Mouse (Mus musculus) spleen, adult 2 months (tissue): ENCODE data around the gene Rp9.

Experiments used
- CTCF ChIP-seq: fragments of 200-500 bp; IDR thresholded peaks from 2 replicates; pipeline ENCODE4 v1.5.1; 2011; ENCODE audit warnings: mild to moderate bottlenecking, inconsistent platforms; ENCODE audit not compliant: insufficient read depth, insufficient read length, insufficient replicate concordance; ENCODE audit errors: extremely low read depth
- POLR2A ChIP-seq: fragments of 200-500 bp; IDR thresholded peaks from 2 replicates; pipeline ENCODE4 v1.6.1; 2011; ENCODE audit warnings: low read depth, low read length, inconsistent platforms

DNA sequence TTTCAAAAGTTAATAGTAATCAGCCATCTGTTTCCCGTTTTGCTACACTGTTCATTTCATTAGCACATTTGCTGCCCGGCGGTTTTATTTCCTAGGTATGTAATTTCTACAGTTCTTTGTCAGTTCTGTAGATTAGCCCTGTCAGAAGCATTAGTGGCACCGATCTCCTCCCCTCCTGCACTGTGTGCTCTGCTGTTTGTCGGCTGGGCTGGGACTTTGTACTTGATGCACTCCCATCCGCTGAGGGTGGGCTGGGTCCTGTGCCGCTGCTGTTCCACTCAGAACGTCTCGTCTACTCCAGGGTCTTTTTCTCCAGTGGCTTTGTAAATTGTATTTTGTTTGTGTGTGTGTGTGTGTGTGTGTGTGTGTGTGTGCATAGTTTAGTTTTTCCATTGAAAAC lies 19.4 kb upstream of the Rp9 start:
- TF ChIP-seq POLR2A: no peak
- no peak for TF ChIP-seq CTCF
